Mouse (Mus musculus) layer of hippocampus, postnatal 10 days (tissue): ENCODE measurements at regions not wholly inside any gene's neighbourhood (a gene's known extent, or its start where the extent isn't known, plus 50 kb on each side); places are given as distances from the start of the nearest gene placed in this dataset.

Experiments
- DNase-seq, 2 experiments: peaks; one replicate each; pipeline ENCODE4 v3.0.0; 2021; ENCODE audit warnings: low spot score in 2 of 2

- DNase-seq, result no peak
Measured at GRCm38 (mm10) chr10:126498726-126499125, 402.4 kb downstream of the Atp23 start.

- no peak for DNase-seq
Measured at GRCm38 (mm10) chr10:126493734-126494133, 407.4 kb downstream of the Atp23 start.

GRCm38 (mm10) chr10:126492211-126492610, 408.9 kb downstream of the Atp23 start:
- DNase-seq, result no peak

GRCm38 (mm10) chr10:126485129-126485528, 416.0 kb downstream of the Atp23 start:
- DNase-seq, result no peak

- DNase-seq, result no peak
Measured at GRCm38 (mm10) chr10:126483479-126483878, 417.7 kb downstream of the Atp23 start.

GRCm38 (mm10) chr10:126480382-126480781, 420.8 kb downstream of the Atp23 start:
- DNase-seq, result no peak

GRCm38 (mm10) chr10:126479743-126480142, 421.4 kb downstream of the Atp23 start:
- no peak for DNase-seq

- DNase-seq, result no peak
Measured at GRCm38 (mm10) chr10:126473050-126473719, 428.0 kb downstream of the Atp23 start.

- no peak for DNase-seq
Measured at GRCm38 (mm10) chr10:126470838-126471491, 430.2 kb downstream of the Atp23 start.

- DNase-seq, result no peak
Measured at GRCm38 (mm10) chr10:126462770-126463169, 438.4 kb downstream of the Atp23 start.

- DNase-seq, result peak; percentile 8 to 25
Measured at GRCm38 (mm10) chr10:126458523-126458922, 442.6 kb downstream of the Atp23 start.

GRCm38 (mm10) chr10:126452757-126453528, 448.2 kb downstream of the Atp23 start:
- no peak for DNase-seq

GRCm38 (mm10) chr10:126452057-126452622, 449.0 kb downstream of the Atp23 start:
- no peak for DNase-seq

GRCm38 (mm10) chr10:126431222-126431621, 465.3 kb downstream of the Lrig3 start:
- DNase-seq, result no peak

GRCm38 (mm10) chr10:126430346-126430745, 464.4 kb downstream of the Lrig3 start:
- DNase-seq, result no peak

GRCm38 (mm10) chr10:126429502-126429901, 463.5 kb downstream of the Lrig3 start:
- no peak for DNase-seq

- DNase-seq, result peak in 1 of 2 experiments; percentile 13
Measured at GRCm38 (mm10) chr10:126422066-126422465, 456.1 kb downstream of the Lrig3 start.

- no peak for DNase-seq
Measured at GRCm38 (mm10) chr10:126413786-126414185, 447.8 kb downstream of the Lrig3 start.

GRCm38 (mm10) chr10:126392235-126392634, 426.3 kb downstream of the Lrig3 start:
- DNase-seq, result no peak

- no peak for DNase-seq
Measured at GRCm38 (mm10) chr10:126391770-126392169, 425.8 kb downstream of the Lrig3 start.

- peak in 1 of 2 experiments; percentile 12 for DNase-seq
Measured at GRCm38 (mm10) chr10:126386430-126386829, 420.5 kb downstream of the Lrig3 start.

GRCm38 (mm10) chr10:126385644-126386043, 419.7 kb downstream of the Lrig3 start:
- no peak for DNase-seq
